Mouse (Mus musculus) retina, embryonic 14.5 days (tissue): ENCODE data around the gene Fgfr2.

Experiments
- DNase-seq: peaks from one replicate; pipeline ENCODE4 v3.0.0-alpha.2; 2015; ENCODE audit warnings: low spot score

Fgfr2 gene

GRCm38 (mm10) chr7:132715259-132715658, 407.9 kb downstream of the Fgfr2 start:
- DNase-seq = no peak

- DNase-seq = peak; percentile 40
These were observed 408.8 kb downstream of the Fgfr2 start for GRCm38 (mm10) chr7:132714236-132714923.

DNA sequence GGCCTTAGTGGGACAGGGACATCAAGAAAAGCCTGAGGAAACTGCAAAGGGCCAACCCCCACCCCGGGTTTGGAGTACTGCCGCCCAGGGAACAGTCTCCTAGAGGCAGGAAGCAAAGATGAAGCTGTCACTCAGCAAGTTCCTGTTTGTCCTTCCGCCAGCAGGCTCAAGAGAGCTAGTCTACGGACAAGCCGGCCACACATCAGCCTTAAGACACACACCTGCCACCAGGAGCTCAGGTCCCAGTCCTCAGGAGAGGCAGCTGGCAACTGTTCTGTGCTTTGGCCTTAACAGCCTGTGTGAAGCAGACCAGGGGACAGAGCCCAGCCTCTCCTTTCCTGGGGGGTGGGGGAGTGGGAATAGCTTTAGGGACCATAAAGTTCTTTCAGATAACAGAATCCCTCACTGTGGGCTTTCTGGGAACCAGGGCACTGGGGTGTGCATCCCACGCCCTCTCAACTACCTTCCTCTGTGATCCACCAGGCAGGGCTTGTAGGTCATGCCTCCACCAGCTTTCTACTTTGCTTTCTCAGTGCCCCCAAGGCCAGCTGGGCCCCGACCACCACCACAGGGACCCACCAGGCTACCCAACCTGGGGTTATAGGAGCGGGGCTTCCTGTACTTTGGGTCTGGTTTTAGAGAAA, 409.5 kb downstream of the Fgfr2 start:
- DNase-seq = no peak

DNA sequence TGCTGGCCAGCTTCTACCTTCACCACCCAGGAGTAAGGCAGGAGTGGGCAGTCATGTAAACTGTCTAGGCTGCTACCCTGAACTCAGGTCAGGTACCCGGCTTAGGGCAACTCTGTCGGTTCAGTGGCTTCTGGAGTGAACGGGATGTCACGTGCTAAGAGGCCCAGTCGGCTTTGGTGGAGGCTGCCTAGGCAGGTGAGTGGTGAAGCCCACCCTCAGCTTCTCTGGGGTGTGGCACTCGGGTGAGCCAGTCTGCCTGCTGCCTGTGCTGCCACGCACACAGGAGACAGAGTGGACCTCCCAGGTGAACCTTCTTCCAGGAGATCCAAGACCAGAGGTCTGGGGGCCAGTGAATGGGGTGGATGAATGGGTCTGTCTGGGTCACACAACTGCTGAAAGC, 410.2 kb downstream of the Fgfr2 start:
- DNase-seq = no peak

GRCm38 (mm10) chr7:132712044-132712708, 411.0 kb downstream of the Fgfr2 start:
- DNase-seq = peak; percentile 47

DNA sequence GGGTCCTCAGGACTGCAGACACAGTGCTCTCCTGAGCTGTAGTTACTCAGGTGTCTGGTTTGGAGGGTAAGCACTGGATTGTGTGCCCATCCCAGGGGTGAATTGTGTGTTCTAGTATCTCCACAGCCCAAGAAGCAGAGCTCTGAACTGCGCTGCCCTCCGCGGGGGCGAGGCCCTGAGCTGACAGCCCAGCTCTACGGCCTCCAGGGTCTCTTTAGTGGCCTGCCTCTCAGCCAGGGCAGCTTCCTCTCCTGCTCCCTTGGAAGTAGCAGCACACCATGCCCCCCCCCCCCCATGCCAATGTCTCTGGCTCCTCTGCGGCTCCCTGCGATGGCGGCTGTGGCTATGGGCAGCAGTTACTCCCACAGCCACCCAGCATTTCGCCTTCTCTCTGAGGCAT, 411.6 kb downstream of the Fgfr2 start:
- DNase-seq = no peak

- DNase-seq = no peak
These were observed 418.0 kb downstream of the Fgfr2 start for GRCm38 (mm10) chr7:132705130-132705529.

DNA sequence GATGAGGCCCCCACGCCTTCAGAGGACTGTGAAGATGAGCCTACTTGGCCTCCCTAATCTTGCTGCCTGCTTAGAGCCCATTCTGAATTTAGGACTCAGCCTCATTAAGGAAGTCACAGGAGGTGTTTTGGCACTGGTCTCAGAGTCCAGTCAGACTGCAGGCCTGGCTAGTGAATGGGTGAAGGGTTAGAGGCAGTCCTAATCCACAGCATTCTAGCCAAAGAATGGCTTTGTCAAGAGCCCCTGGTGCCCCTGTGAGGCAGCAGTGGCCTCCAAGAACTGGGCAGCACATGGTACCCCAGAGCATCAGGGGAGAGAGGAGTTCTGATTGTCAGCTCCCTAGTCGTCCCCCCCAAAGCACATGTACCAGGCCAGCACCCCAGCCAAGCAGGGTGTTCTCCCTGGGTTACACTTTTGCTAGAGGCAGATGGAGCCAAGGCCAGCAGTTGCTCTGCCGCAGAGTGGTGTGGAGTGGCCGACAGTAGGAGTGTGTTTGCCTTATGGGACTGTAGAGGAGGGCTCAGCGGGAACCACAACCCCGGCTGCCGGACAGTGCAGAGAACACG, 418.8 kb downstream of the Fgfr2 start:
- DNase-seq = no peak

DNA sequence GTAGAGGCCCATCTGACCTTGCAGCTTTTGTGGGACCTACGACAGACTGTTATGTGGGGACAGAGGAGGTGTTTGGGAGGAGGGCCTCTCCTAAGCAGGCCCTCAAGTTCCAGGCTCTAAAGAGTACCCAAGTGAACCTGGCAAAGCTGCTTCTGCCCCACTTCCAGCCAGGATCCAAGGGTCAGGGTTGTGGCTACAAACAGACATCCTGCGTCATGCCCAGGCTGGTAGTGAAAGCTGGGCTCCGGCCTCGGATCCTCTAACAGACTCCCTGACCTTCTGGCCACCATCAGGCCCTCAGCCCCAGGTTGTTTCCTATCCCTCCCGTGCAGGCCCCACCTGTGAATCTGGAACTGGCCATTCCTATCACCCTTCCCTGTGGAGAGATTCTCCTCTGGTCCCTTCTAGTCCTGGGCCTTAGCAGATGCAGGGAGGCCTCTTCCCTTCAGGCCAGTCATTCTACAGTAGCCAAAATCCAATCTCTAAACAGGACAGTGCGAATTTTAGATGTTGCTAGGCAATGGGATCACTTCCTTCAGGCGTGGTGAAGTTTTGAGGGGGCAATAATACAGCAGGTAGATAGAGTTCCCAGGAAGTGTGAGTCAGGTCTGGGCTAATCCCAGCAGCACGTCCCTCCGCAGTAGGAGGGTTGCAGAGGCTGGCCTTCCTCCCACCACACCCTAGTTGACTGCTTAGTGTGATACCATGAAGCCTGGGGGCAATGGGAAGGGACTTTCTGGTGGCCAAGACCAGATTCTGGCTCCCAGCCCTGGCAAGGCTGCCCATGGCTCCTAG, 419.4 kb downstream of the Fgfr2 start:
- DNase-seq = no peak

GRCm38 (mm10) chr7:132702492-132703070, 420.6 kb downstream of the Fgfr2 start:
- DNase-seq = no peak

DNA sequence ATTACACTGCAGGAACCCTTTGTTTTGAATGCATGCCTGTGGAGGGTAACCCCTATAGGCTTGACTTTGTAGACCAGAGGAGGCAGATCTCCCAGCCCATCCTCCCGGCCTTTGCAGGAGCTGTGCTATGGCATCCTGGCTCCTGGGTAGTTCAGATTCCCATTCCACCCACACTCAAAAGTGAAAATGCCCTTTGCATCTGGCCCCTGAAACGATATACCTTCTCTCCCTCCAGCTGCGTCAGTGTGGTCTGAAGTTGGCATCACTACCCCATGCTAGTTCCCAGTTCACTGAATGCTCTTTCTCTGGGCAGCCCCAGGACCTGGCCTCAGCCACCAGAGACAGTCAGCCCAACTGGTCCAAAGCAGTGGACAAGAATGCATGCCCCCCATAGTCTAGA, 421.1 kb downstream of the Fgfr2 start:
- DNase-seq = no peak

DNA sequence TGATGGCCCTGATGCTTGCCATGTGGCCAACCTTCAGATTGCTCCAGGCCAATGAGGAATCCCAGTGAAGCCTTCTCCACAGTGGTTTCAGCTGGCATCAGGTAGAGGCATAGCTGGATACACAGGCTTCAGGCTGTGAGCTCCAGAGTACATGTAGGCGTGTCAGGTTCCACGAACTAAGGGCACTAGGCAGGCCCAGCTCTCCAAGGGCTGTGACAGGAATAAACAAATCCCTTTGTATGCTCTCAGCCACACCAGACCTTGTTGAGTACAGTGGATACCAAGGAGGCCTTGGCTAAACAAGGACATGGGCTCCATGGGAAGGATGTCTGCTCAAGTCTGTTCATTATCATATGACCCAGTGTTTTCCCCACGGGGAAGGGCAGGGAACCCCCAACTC, 421.7 kb downstream of the Fgfr2 start:
- DNase-seq = no peak

DNA sequence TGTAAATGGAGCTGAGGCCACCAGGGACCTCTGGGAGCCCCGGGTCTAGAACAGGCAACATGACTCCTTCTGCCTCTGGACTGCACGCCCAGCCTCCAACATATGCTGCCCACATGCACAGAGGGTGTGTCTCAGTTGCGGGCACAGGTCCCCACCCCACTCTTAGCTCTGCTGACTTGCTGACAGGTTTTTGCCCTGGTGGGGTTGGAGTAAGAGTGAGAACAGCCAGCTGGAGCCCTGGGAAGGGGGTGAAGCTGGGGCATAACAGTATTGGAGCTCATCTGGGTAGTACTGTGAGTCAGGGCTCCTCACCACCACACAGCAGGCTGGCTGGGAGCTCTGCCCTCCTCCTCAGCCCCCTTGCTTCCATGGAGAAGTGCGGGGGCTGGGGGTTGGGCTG, 423.0 kb downstream of the Fgfr2 start:
- DNase-seq = no peak

- no peak for DNase-seq
These were observed 423.5 kb downstream of the Fgfr2 start for GRCm38 (mm10) chr7:132699639-132700038.

- no peak for DNase-seq
These were observed 424.0 kb downstream of the Fgfr2 start for GRCm38 (mm10) chr7:132699165-132699564.

GRCm38 (mm10) chr7:132698737-132699136, 424.4 kb downstream of the Fgfr2 start:
- DNase-seq = no peak

GRCm38 (mm10) chr7:132697258-132697796, 425.8 kb downstream of the Fgfr2 start:
- no peak for DNase-seq

DNA sequence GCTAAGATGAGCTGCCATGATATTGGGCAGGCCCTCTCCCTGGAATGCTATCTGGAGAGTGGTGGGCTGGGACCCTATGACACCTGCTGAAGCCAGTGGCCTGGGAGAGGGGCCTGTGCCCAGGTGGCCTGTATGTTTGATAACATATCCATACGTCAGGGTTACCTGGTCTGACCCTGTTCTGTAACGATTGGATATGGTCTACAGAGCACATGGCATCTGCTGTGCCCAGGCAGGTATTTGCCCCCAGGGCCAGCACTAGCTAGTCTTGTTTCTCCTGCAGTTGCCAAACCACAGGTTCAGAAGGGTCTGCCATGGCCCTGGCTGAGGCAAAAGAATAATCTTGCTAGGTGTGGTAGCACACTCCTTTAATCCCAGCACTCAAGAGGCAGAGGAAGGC, 429.6 kb downstream of the Fgfr2 start:
- no peak for DNase-seq

DNA sequence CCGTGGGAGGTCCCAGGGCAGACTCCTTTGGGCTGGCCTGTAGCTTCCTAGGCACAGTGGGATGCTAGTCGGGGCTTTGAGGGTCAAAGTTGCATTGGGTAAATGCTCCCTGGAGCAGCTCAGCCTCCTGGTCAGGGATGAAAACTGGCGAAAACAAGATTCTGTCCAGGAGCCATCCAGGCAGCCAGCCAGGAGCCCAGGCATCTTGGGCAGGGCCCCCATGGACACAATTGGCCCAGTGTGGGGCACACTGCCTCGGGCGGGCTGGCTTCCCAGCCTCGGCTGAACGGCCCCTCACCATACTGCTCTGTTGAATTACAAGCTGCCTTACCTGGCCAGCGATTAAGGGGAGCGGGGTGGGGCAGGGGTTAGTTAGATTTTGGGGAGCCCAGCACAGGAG, 430.4 kb downstream of the Fgfr2 start:
- DNase-seq = no peak

GRCm38 (mm10) chr7:132690716-132691472, 432.3 kb downstream of the Fgfr2 start:
- no peak for DNase-seq

DNA sequence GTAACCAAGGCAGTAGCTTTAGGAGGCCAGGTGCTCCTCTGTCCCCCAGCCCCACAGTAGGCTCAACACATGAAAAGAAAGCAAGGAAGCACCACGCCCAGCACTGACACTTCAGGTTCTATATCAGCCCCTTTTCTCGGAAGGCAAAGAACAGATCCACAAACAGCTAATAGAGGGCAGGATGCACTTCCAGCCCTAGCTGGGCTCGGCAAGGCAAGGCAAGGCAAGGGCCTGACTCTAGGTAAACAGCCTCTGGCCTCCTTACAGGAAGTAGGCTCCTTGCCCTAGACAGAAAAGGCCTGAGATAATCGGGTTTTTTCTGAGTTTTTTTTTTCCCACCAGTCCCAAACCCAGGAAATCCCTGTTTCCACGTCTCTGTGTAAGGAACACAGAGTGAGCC, 433.4 kb downstream of the Fgfr2 start:
- no peak for DNase-seq
